Mouse (Mus musculus): ENCODE results near the gene Pla2g7.

The Pla2g7 gene

DNA sequence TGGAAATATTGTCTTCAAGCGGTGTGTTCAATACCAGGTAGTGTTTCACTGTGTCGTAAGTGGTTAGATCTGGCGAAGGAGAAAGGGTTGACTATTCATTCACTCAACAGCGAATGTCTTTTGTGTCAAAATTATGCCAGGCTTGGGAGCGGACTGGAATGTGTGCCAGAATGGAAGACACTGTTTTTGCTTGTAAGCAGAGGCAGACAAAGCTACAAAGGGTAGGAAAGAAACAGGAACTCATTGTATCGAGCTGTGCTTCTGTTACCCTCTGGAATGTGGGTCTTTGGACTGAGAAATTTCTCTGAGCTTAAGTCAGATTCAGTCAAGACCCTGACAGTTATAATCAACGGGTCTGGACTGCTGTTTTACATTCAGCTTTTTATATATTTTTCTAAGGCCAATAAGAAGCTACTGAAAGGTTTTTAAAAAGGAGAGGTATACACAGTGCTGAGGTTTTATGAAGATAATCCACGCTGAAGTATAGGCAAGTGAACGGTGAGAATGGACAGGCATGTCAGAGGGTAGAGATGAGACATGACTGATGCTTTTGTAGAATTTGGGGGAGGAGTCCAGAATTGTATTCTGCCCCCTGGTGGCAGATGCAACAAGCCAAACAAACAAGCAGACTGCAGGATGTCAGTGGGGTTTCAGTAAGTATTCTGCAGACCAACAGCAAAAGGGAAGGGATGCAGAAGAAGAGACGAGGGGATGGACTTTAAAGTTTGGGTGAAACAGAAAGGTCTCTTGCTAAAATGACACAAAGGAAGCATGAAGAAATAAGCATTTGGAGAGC is 81.9 kb downstream of the Pla2g7 start:
- DNase-seq: no peak

DNA sequence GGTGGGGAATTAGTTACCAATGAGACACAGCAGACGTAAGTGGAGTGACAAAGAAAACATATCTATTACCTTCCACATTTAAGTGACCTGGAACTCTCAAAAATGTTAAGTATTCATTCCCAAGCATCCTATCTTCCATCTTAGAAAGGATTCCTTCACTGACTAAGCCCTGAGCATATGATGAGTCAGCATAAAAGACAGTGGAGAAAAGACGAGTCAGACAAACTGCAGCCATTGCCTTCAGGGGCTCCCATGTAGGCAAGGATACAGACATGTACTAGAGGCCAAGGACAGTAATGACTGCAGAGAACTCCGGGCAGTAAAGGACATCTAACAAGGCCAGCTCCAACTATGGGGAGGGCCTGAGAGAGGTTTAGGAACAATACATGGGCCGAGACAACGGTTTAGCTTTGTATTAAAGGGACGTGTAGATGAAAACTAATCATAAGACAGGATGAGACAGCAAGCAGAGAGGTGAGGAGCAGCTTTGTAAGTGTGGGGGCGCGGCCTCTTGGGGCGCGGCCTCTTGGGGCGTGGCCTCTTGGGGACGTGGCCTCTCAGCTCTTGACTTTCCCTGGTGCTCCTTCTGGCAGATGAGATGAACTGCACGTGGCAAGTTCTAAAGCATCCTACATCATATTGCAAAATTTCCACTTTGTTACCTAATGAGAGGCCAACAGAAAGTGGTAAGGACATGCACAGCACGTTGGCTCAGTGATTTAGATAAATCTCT is 83.6 kb downstream of the Pla2g7 start:
- DNase-seq: no peak

All from lung, postnatal 4 days (tissue).